Mouse (Mus musculus) small intestine, adult 2 months (tissue): ENCODE measurements at regions not wholly inside any gene's neighbourhood (a gene's known extent, or its start where the extent isn't known, plus 50 kb on each side); places are given as distances from the start of the nearest gene placed in this dataset.

Source experiments
- CTCF ChIP-seq: fragments of 200-500 bp; IDR thresholded peaks from 2 replicates; pipeline ENCODE4 v1.5.1; 2012; ENCODE audit warnings: low read depth, mild to moderate bottlenecking, control low read depth, inconsistent platforms, low read length, moderate library complexity, mixed read lengths; ENCODE audit not compliant: insufficient replicate concordance, insufficient read length; ENCODE audit errors: extremely low read depth
- POLR2A ChIP-seq: fragments of 200-500 bp; IDR thresholded peaks from 2 replicates; pipeline ENCODE4 v1.6.1; 2012; ENCODE audit warnings: low read depth, mild to moderate bottlenecking, control low read depth, inconsistent platforms, low read length, moderate library complexity

DNA sequence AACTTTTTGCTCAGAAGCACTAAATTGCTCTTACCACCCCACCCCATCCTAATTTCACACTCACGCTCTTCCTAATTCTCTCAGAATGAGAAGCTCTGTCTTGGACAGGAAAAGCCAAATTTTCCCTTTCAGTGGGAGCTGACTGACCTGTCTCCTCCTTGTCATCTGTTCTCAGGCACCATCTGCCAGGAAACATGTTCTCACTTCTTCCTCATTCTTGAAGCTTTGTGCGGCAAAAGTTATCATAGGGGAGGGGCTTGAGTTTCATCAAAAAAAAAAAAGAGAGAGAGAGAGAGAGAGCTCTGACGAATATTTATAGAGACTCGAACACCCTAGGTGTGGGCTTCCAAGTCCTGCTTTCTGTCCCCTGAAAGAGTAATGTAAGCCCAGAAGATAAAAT lies 148.6 kb downstream of the Cyp26b1 start:
- TF ChIP-seq CTCF, result no peak
- no peak for TF ChIP-seq POLR2A
